Mouse (Mus musculus) lung, postnatal 0 days (tissue): ENCODE data around the gene Gm7271.

Source experiments
- CTCF ChIP-seq: IDR thresholded peaks from 2 replicates; pipeline ENCODE4 v1.5.1; 2016; ENCODE audit warnings: antibody characterized with exemption, mild to moderate bottlenecking
- EP300 ChIP-seq: IDR thresholded peaks from 2 replicates; pipeline ENCODE4 v1.6.1; 2016; ENCODE audit warnings: antibody characterized with exemption, mild to moderate bottlenecking, control low read depth

- TF ChIP-seq CTCF (no peak), EP300 (no peak)
These were observed 56.3 kb downstream of the Gm7271 start for GRCm38 (mm10) chr5:76540181-76540580.
